25 mouse cellular contexts compared by ENCODE assay signal in genomic region chr3:105660530-105660929, GRCm38 (mm10). TPM values are rescaled to one million over a fixed set of nuclear protein-coding genes. Genes with fewer than 3 reads are reported as not detected.
DNase-seq lines count a peak whose midpoint lies in the region; ATAC-seq and TF ChIP-seq lines count a peak whose summit lies in the region.
"Had no signal": no experiment of that assay in that cellular context is flagged by ENCODE, and none has a peak within 500 bp of the region (broad histone marks: within the 10 kb centered on the region; RNA-seq: fewer than 3 reads in every experiment).

No protein-coding gene starts in this region.

- no peak overlapping the region for H3K4me2 ChIP-seq in heart, embryonic 14.5 days (ENCODE audit: low read length)
- H3K4me2 ChIP-seq in heart, postnatal 0 days (ENCODE audit: low read depth, low read length), result no peak overlapping the region
- H3K4me2 ChIP-seq: embryonic facial prominence, embryonic 12.5 days; embryonic facial prominence, embryonic 15.5 days; forebrain, embryonic 12.5 days; forebrain, embryonic 15.5 days; hindbrain, embryonic 14.5 days had no signal

- H3K36me3 ChIP-seq in heart, embryonic 14.5 days (ENCODE audit: control insufficient read depth, insufficient read depth, low read length), result no peaks in the 10 kb centered on the region
- no peaks in the 10 kb centered on the region for H3K36me3 ChIP-seq in heart, postnatal 0 days (replicated peaks; ENCODE audit: control insufficient read depth, insufficient read depth, low read length)
- H3K36me3 ChIP-seq: embryonic facial prominence, embryonic 12.5 days; embryonic facial prominence, embryonic 15.5 days; forebrain, embryonic 12.5 days; forebrain, embryonic 15.5 days; G1E had no signal

- ATAC-seq in heart, embryonic 14.5 days (ENCODE audit: insufficient number of reproducible peaks, insufficient read depth, low FRiP score, low read depth), result no peak
- peak; percentile 71 for ATAC-seq in heart, postnatal 0 days (ENCODE audit: insufficient read depth, low read depth)
- ATAC-seq: forebrain, embryonic 15.5 days; hindbrain, postnatal 0 days; inflammation-experienced regulatory T-cells, adult 6 months; intestine, postnatal 0 days; Patski had no signal

- H3K27me3 ChIP-seq in heart, embryonic 14.5 days (ENCODE audit: control insufficient read depth, insufficient read depth, low read length), result no peaks in the 10 kb centered on the region
- H3K27me3 ChIP-seq in heart, postnatal 0 days (ENCODE audit: control insufficient read depth, insufficient read depth, low read length), result no peaks in the 10 kb centered on the region
- H3K27me3 ChIP-seq: embryonic facial prominence, embryonic 12.5 days; embryonic facial prominence, embryonic 15.5 days; forebrain, embryonic 12.5 days; forebrain, embryonic 15.5 days had no signal

- peak; percentile 87 for DNase-seq in heart, adult 11 months
- no peak for DNase-seq in heart, postnatal 14 days
- peak; percentile 8 to 12 for DNase-seq in heart, adult 9 months (ENCODE audit: low spot score in 2 of 2)
- DNase-seq in heart, postnatal 4 days, result no peak
- peak; percentile 11 for DNase-seq in heart, postnatal 0 days (ENCODE audit: low spot score)
- DNase-seq in B cell, adult 2 months, result no peak
- no peak for DNase-seq in neural tube, embryonic 10.5 days (ENCODE audit: extremely low spot score, low spot score)
- DNase-seq: adrenal gland, postnatal 10 days; adrenal gland, postnatal 36 days; cerebellum, adult 18-20 months; cerebellum, adult 9-10 months; cerebellum, postnatal 14 days; gastrocnemius, postnatal 25 days; kidney, adult 2 months had no signal

- TF ChIP-seq EP300 in heart, postnatal 0 days (IDR thresholded peaks at IDR 0.05; ENCODE audit: low read depth), result no peak

- H3K4me3 ChIP-seq in heart, embryonic 14.5 days (ENCODE audit: control insufficient read depth in 1 of 2, insufficient read depth in 1 of 2, low read depth in 1 of 2, low read length in 2 of 2), result no peak overlapping the region
- H3K4me3 ChIP-seq in heart, postnatal 0 days (ENCODE audit: low read depth, low read length), result no peak overlapping the region
- H3K4me3 ChIP-seq: embryonic facial prominence, embryonic 12.5 days; embryonic facial prominence, embryonic 15.5 days; forebrain, embryonic 12.5 days; forebrain, embryonic 15.5 days had no signal

- WGBS in heart, embryonic 14.5 days, result 31% methylated on average over 2 of the region's 2 CpGs
- WGBS in heart, postnatal 0 days, result 20% methylated on average over 2 of the region's 2 CpGs

- H3K9me3 ChIP-seq in heart, embryonic 14.5 days (ENCODE audit: control insufficient read depth, low read length), result no peaks in the 10 kb centered on the region
- H3K9me3 ChIP-seq in heart, postnatal 0 days (replicated peaks; ENCODE audit: control insufficient read depth, low read length), result no peaks in the 10 kb centered on the region
- H3K9me3 ChIP-seq: embryonic facial prominence, embryonic 12.5 days; embryonic facial prominence, embryonic 15.5 days; forebrain, embryonic 12.5 days; forebrain, embryonic 15.5 days; G1E had no signal

- H3K9ac ChIP-seq in heart, embryonic 14.5 days (ENCODE audit: low read length), result no peak overlapping the region
- no peak overlapping the region for H3K9ac ChIP-seq in heart, postnatal 0 days (replicated peaks; ENCODE audit: low read depth, low read length)
- H3K9ac ChIP-seq: embryonic facial prominence, embryonic 12.5 days; embryonic facial prominence, embryonic 15.5 days; forebrain, embryonic 12.5 days; forebrain, embryonic 15.5 days; hindbrain, embryonic 14.5 days had no signal

- intact Hi-C loops in heart, postnatal 14 days (cut with DNase I), result no loop called here

- H3K4me1 ChIP-seq in heart, embryonic 14.5 days (ENCODE audit: control insufficient read depth in 2 of 2, insufficient read depth in 2 of 2, low read length in 2 of 2), result peaks cover 8 to 14% of the 10 kb centered on the region in 2 experiments
- 0 out of 2 replicates have a peak, but pooled peaks cover 7% of the 10 kb centered on the region for H3K4me1 ChIP-seq in heart, postnatal 0 days (ENCODE audit: control insufficient read depth, insufficient read depth)
- H3K4me1 ChIP-seq: embryonic facial prominence, embryonic 12.5 days; embryonic facial prominence, embryonic 15.5 days; forebrain, embryonic 12.5 days; forebrain, embryonic 15.5 days had no signal

- TF ChIP-seq CTCF in heart, postnatal 0 days (IDR thresholded peaks at IDR 0.05; ENCODE audit: low read depth), result no peak

- peak overlapping the region; percentile 27 to 59; a peak in 1 of 4 replicates for H3K27ac ChIP-seq in heart, embryonic 14.5 days (replicated peaks in 1 of 2; ENCODE audit: control insufficient read depth in 1 of 2, insufficient read depth in 1 of 2, low read depth in 2 of 2, low read length in 2 of 2)
- H3K27ac ChIP-seq in heart, postnatal 0 days (ENCODE audit: low read depth), result no peak overlapping the region
- H3K27ac ChIP-seq: embryonic facial prominence, embryonic 12.5 days; embryonic facial prominence, embryonic 15.5 days; forebrain, embryonic 12.5 days; forebrain, embryonic 15.5 days; hindbrain, embryonic 14.5 days; hindbrain, postnatal 0 days had no signal

RNA-seq across cellular contexts. Expression of gene Ddx20, which starts 26.8 kb away (rescaled TPM):
- 10 to 100 TPM; 11.2 to 12.7 TPM for total RNA-seq in heart, postnatal 14 days (2021)
- 10 to 100 TPM; 15.6 to 16.9 TPM for total RNA-seq in heart, postnatal 4 days (2021)
- polyA plus RNA-seq in heart, embryonic 14.5 days (2014; fragmentation: Nextera tagmentation; extraction: Ambion mirVana), result 17.0 and 20.2 TPM in 2 replicates
- total RNA-seq in heart, postnatal 0 days (2014; rRNA removed; ENCODE audit: low replicate concordance), result 12.6 and 19.7 TPM in 2 replicates
- 11.6 and 15.1 TPM in 2 replicates for polyA plus RNA-seq in heart, postnatal 0 days (2015; fragmentation: Nextera tagmentation; extraction: Ambion mirVana)

RNA-seq across cellular contexts. Expression of gene Inka2, which starts 43.9 kb away (rescaled TPM):
- total RNA-seq in heart, postnatal 14 days (2021), result 10 to 100 TPM; 35.5 to 37.7 TPM
- total RNA-seq in heart, postnatal 4 days (2021), result 10 to 100 TPM; 34.0 to 39.1 TPM
- polyA plus RNA-seq in heart, embryonic 14.5 days (2014; fragmentation: Nextera tagmentation; extraction: Ambion mirVana), result 1.2 and 1.7 TPM in 2 replicates
- 1.6 and 4.5 TPM in 2 replicates for total RNA-seq in heart, postnatal 0 days (2014; rRNA removed; ENCODE audit: low replicate concordance)
- 4.4 and 8.9 TPM in 2 replicates for polyA plus RNA-seq in heart, postnatal 0 days (2015; fragmentation: Nextera tagmentation; extraction: Ambion mirVana)

Comparison
In these comparisons a context has a peak if more than half of its experiments do, and no peak if none do; other contexts are left out.
1. DNase-seq: peak in heart, adult 11 months (single experiment), heart, adult 9 months (2 of 2) and heart, postnatal 0 days (single experiment); none in heart, postnatal 14 days (0 of 2), heart, postnatal 4 days (single experiment), B cell, adult 2 months (0 of 2) and neural tube, embryonic 10.5 days (single experiment).